Mouse (Mus musculus): ENCODE measurements at regions not wholly inside any gene's neighbourhood (a gene's known extent, or its start where the extent isn't known, plus 50 kb on each side); places are given as distances from the start of the nearest gene placed in this dataset.

DNA sequence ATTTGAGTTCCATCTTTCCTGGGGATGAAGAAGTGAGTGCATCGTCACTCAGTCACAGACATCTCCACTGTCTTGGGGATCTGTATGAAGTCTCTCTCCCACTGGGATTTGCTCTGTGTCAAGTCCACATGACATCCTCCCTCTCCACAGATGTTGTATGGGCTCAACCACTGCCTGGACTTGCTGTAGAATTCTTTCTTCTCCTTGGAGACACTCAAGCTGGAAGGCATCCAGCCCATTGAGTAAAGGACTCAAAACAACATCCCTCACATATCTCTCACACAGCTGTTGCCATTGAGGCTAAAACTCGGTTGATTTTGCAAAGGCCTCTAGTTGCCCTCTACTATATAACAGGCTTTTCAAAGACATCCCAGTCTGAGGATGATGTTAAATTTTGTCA, 71.0 kb upstream of the Rxfp2 start:
- Histone ChIP-seq H3K27me3 (replicated peaks; ENCODE audit: control insufficient read depth, insufficient read depth, low read length) (no peaks in the 10 kb centered on the region), H3K36me3 (ENCODE audit: control insufficient read depth, insufficient read depth, low read length) (no peaks in the 10 kb centered on the region), H3K27ac (ENCODE audit: low read depth, low read length) (no peak overlapping the region), H3K9me3 (replicated peaks; ENCODE audit: control insufficient read depth, low read length) (no peaks in the 10 kb centered on the region), H3K4me1 (ENCODE audit: control insufficient read depth, insufficient read depth, low read length) (no peaks in the 10 kb centered on the region), H3K4me2 (ENCODE audit: low read length) (no peak overlapping the region), H3K4me3 (ENCODE audit: low read depth, low read length) (no peak overlapping the region), H3K9ac (ENCODE audit: low read length) (no peak overlapping the region)
- DNase-seq (ENCODE audit: low spot score), result no peak
- ATAC-seq, result no peak
- 93% methylated on average over 2 of the region's 2 CpGs for WGBS

DNA sequence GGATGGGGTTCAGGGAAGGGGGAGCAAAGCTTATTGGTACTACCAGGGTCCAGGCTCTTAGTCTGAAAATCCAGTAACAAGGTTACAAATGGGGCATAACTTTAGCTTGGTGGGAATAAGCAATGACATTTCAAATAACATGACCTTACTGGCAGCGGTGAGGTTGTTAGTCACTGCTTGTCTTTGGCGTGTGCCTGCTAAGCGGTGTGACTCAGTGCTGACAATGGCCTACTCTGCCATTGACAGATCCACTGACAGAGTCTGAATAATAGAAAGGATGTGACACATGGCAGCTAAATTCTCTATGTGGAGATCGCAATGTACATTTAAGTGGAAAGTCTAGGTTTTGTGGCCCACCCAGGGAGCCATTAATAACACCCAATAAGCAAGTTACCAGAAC, 61.5 kb upstream of the Rxfp2 start:
- H3K4me3 ChIP-seq (ENCODE audit: low read depth, low read length), result no peak overlapping the region
- 78% methylated on average over 4 of the region's 4 CpGs for WGBS
- no peak overlapping the region for H3K4me2 ChIP-seq (ENCODE audit: low read length)
- H3K27ac ChIP-seq (ENCODE audit: low read depth, low read length), result no peak overlapping the region
- ATAC-seq (no peak), DNase-seq (ENCODE audit: low spot score) (no peak)
- H3K4me1 ChIP-seq (ENCODE audit: control insufficient read depth, insufficient read depth, low read length), result no peaks in the 10 kb centered on the region
- H3K9me3 ChIP-seq (replicated peaks; ENCODE audit: control insufficient read depth, low read length), result no peaks in the 10 kb centered on the region
- no peaks in the 10 kb centered on the region for H3K36me3 ChIP-seq (ENCODE audit: control insufficient read depth, insufficient read depth, low read length)
- H3K9ac ChIP-seq (ENCODE audit: low read length), result no peak overlapping the region
- H3K27me3 ChIP-seq (replicated peaks; ENCODE audit: control insufficient read depth, insufficient read depth, low read length), result no peaks in the 10 kb centered on the region

DNA sequence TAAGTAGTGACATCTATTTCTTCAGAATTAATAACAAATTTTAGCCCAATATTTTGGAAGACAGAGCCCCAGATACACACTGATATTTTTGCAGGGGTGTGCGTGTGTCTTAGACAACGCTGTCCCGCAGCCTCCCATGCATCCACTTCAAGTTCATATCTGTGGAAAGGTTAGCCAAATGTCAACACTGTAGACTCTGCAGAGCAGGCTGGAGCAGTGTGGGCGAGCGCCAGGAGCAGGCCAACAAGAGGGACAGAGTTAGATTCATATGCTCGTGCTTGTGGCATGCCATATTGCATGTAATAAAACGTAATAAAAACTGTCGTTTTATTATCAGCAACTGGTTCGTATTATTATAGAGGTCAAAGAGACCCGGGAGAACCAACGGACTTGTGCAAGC, 57.3 kb upstream of the Rxfp2 start:
- no peak overlapping the region for H3K4me2 ChIP-seq (ENCODE audit: low read length)
- H3K4me1 ChIP-seq (ENCODE audit: control insufficient read depth, insufficient read depth, low read length), result no peaks in the 10 kb centered on the region
- WGBS, result 93% methylated on average over 11 of the region's 11 CpGs
- H3K36me3 ChIP-seq (ENCODE audit: control insufficient read depth, insufficient read depth, low read length), result no peaks in the 10 kb centered on the region
- H3K27ac ChIP-seq (ENCODE audit: low read depth, low read length), result no peak overlapping the region
- no peak overlapping the region for H3K4me3 ChIP-seq (ENCODE audit: low read depth, low read length)
- no peak for DNase-seq (ENCODE audit: low spot score)
- H3K9ac ChIP-seq (ENCODE audit: low read length), result no peak overlapping the region
- H3K9me3 ChIP-seq (replicated peaks; ENCODE audit: control insufficient read depth, low read length), result no peaks in the 10 kb centered on the region
- ATAC-seq, result no peak
- H3K27me3 ChIP-seq (replicated peaks; ENCODE audit: control insufficient read depth, insufficient read depth, low read length), result no peaks in the 10 kb centered on the region

DNA sequence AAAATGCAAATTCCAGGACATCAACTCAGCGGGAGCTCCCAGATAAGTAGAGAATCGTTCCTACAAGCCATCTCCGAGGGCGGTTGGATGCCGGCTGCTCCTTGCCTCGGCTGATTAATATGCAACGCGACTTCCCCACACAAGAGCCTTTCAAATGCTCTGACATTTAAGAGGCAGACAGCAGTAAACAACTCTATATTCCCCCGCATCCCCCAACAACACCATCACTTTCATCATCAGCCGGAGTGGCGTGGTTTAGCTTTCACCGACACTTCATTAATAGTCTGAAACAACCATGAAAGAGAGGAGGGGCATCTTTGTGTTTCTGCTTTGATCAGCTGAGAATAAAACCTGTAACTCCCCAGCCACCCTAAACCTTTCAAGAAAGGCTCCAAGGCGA, 53.7 kb upstream of the Rxfp2 start:
- Histone ChIP-seq H3K27ac (ENCODE audit: low read depth, low read length) (no peak overlapping the region), H3K4me1 (ENCODE audit: control insufficient read depth, insufficient read depth, low read length) (no peaks in the 10 kb centered on the region), H3K36me3 (ENCODE audit: control insufficient read depth, insufficient read depth, low read length) (no peaks in the 10 kb centered on the region), H3K4me2 (ENCODE audit: low read length) (peak overlapping the region; percentile 33), H3K9me3 (replicated peaks; ENCODE audit: control insufficient read depth, low read length) (no peaks in the 10 kb centered on the region), H3K9ac (ENCODE audit: low read length) (no peak overlapping the region; the same call in 1 of the 2 replicates), H3K4me3 (ENCODE audit: low read depth, low read length) (no peak overlapping the region), H3K27me3 (replicated peaks; ENCODE audit: control insufficient read depth, insufficient read depth, low read length) (no peaks in the 10 kb centered on the region)
- WGBS, result 10% methylated on average over 13 of the region's 13 CpGs
- DNase-seq (ENCODE audit: low spot score) (peak; percentile 66), ATAC-seq (peak; percentile 81)

All from forebrain, embryonic 14.5 days (tissue).